Mouse (Mus musculus) neutrophil, adult 5-6 weeks (primary cell): Measurements from ENCODE around the gene Gm10100. TPM values are rescaled to one million over a fixed set of nuclear protein-coding genes. Genes with fewer than 3 reads are reported as not detected.
"Not testable (repeated sequence)": the region's sequence is repeated elsewhere in the genome, so short reads cannot be mapped to it uniquely, and the experiment has no call there.

ENCODE experiments used
- ATAC-seq: fragments of 151-379, 151-347 bp; 2 replicates; pipeline ENCODE4 v1.8.0; 2017; ENCODE audit warnings: mild to moderate bottlenecking, moderate TSS enrichment; ENCODE audit not compliant: insufficient number of reproducible peaks, poor library complexity, low FRiP score, severe bottlenecking; ENCODE audit errors: extremely low read depth
- total RNA-seq: library from RNA; stranded (forward); fragments of 200-1000 nt; gene quantifications from 2 replicates; pipeline ENCODE4 v1.2.3, GENCODE M21; 2017

Gm10100 gene
- total RNA-seq, 1 experiment from 2014 or later: not detected

DNA sequence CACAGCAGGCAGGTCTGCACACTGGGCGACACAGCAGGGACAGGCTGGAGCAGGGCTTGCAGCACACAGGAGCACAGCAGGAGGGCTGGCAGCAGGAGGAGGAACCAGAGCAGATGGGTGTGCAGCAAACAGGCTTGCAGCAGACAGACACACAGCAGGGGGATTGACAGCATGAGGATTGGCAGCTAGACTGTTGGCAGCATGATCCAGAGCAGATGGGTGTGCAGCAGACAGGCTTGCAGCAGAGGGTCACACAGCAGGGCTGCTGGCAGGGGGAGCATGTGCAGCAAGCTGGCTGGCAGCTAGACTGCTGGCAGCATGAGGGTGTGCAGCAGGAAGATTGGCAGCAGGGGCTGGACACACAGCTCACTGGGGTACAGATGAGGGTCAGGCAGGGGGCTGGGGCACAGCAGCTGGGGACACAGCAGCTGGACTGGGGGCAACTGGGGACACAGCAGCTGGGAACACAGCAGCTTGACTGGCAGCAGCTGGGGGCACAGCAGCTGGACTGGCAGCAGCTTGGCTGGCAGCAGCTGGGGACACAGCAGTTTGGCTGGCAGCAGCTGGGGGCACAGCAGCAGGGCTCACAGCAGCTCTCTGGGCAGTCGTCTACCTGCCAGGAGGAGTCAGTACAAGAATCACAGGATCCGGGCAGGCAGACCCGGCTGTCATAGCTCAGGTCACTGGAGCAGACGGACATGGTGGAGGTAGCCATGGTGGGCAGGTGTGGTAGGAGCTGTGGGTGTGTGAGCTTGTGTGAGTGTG is 15.8 kb downstream of the Gm10100 start, which contains the start of gene Gm18596:
TSS of gene Gm18596 (minus strand) at position 715 of the 765 bp plus-strand sequence.
- ATAC-seq: not testable (repeated sequence)

DNA sequence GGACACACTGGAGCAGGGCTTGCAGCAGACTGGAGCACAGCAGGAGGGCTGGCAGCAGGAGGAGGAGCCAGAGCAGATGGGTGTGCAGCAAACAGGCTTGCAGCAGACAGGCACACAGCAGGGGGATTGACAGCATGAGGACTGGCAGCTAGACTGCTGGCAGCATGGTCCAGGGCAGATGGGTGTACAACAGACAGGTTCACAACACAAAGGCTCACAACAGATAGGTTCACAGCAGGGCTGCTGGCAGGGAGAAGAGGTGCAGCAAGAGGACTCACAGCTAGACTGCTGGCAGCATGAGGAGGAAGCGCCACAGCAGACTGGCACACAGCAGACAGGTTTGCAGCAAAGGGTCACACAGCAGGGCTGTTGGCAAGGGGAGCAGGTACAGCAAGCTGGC is 24.4 kb downstream of the Gm10100 start:
- not testable (repeated sequence) for ATAC-seq

DNA sequence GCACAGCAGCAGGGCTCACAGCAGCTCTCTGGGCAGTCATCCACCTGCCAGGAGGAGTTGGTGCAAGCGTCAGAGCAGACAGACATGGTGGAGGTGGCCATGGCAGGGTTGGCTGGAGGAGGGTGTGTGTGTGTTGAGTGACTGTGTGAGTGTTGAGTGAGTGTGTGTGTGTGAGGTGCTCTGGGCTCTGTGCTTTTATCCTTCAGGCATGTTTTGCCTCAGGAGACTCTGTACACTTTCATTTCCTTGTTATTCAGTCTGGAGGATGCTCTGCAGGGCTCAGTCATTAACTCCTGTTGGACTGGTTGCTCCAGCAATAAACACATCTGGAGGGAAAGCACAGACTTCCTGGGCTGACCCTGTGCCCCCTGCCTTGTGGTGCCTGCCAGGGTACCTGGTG is 25.0 kb downstream of the Gm10100 start, which contains the start of gene Gm9736:
TSS of gene Gm9736 (minus strand) at position 101 of the 400 bp plus-strand sequence.
- not testable (repeated sequence) for ATAC-seq

DNA sequence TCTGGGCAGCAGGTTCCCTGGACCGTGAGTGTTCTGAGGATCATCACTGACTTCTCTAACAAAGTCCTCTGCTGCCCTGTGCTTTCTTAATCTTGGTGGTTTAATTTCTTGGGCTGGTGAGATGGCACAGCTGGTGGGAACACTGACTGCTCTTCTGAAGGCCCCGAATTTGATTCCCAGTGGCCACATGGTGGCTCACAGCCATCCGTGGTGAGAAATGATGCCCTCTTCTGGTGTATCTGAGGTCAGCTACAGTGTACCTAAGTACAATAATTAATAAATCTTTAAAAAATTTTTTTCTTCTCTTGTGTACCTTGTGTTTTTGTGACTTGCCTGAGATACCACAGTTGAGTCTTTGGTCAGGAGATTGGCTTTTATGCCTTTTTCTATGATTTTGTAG is 26.0 kb downstream of the Gm10100 start:
- ATAC-seq: not testable (repeated sequence)

DNA sequence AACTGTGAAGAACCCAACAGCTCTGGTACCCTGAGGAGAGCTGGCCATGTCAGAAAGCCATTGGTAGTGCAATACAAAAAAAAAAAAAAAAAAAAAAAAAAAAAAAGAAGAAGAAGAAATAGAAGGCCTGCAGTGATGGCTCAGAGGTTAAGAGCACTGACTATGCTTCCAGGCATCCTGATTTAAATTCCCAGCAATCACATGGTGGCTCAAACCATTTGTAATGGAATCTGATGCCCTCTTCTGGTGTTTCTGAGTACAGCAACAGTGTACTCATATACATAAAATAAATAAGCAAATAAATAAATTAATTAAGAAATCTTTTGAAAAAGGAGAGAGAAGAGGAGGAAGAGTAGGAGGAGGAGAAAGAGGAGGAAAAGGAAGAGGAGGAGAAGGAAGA is 27.2 kb downstream of the Gm10100 start:
- no peak for ATAC-seq

DNA sequence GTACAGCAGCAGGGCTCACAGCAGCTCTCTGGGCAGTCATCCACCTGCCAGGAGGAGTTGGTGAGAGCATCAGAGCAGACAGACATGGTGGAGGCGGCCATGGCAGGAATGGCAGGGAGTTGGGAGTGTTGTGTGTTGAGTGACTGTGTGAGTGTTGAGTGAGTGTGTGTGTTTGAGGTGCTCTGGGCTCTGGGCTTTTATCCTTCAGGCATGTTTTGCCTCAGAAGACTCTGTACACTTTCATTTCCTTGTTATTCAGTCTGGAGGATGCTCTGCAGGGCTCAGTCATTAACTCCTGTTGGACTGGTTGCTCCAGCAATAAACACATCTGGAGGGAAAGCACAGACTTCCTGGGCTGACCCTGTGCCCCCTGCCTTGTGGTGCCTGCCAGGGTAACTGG is 33.3 kb downstream of the Gm10100 start, which contains the start of gene Gm3233:
TSS of gene Gm3233 (minus strand) at position 101 of the 400 bp plus-strand sequence.
- not testable (repeated sequence) for ATAC-seq

DNA sequence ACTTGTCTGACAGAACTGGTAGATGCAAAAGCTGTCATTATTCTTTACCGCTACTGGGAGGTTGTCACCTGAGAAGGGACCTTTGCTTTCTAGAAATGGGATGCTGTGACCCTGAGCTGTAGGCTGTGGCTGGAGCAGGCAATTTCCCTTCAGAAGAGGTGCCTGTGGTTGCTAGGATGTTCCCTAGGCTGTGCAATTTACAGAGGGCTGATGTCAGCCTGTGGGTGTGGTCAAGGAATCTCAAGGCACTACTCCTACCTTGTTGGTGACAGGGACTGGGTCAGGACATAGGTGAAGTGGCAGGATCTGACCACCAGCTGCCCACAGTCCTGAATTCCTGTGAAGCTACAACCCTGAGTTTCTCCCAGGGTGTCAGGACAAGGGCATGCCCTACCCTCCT is 43.4 kb downstream of the Gm10100 start:
- ATAC-seq: no peak

DNA sequence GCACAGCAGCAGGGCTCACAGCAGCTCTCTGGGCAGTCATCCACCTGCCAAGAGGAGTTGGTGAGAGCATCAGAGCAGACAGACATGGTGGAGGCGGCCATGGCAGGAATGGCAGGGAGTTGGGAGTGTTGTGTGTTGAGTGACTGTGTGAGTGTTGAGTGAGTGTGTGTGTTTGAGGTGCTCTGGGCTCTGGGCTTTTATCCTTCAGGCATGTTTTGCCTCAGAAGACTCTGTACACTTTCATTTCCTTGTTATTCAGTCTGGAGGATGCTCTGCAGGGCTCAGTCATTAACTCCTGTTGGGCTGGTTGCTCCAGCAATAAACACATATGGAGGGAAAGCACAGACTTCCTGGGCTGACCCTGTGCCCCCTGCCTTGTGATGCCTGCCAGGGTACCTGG is 44.9 kb downstream of the Gm10100 start, which contains the start of gene Gm3238:
TSS of gene Gm3238 (minus strand) at position 101 of the 400 bp plus-strand sequence.
- not testable (repeated sequence) for ATAC-seq

DNA sequence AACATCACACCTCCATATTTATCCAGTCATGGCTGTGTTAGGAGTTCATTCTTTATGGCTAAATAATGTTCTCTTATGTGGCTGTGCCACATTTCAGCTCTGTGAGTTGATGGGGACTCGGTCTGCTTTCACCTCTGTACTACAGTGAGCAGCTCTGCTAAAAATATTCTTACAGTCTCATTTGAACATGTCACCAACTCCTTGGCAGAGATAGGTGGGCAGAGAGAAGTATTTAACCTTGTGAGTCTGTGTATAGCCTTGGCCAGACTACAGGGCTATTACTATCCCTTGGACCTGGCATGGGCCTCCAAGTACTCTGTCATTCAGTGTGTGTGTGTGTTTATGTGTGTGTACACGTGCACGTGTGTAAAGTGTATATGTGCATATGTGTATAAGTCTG is 45.9 kb downstream of the Gm10100 start:
- not testable (repeated sequence) for ATAC-seq

Other genes with a start within 250 kb of the Gm10100 start
- gene Fam207a, start 210.7 kb upstream of the Gm10100 start, total RNA-seq: 23.3 and 29.5 TPM in 2 replicates
- gene Itgb2, start 196.2 kb upstream of the Gm10100 start, total RNA-seq: 452 and 473 TPM in 2 replicates
- 78.7 and 87.5 TPM in 2 replicates for gene Pttg1ip, start 144.8 kb upstream of the Gm10100 start, total RNA-seq
- 32.6 and 52.2 TPM in 2 replicates for gene Sumo3, start 120.4 kb upstream of the Gm10100 start, total RNA-seq
- not detected in 2 replicates for gene Gm49325, start 120.3 kb upstream of the Gm10100 start, total RNA-seq
- 21.9 and 23.3 TPM in 2 replicates for gene Ube2g2, start 104.2 kb upstream of the Gm10100 start, total RNA-seq
- gene Tspear, start 39.9 kb upstream of the Gm10100 start, total RNA-seq: not detected in 2 replicates
- not detected in 2 replicates for gene Gm19402, start 35.7 kb upstream of the Gm10100 start, total RNA-seq
- gene Gm9508, start 29.3 kb upstream of the Gm10100 start, total RNA-seq: not detected in 2 replicates
- gene Gm10272, start 19.9 kb upstream of the Gm10100 start, total RNA-seq: not detected in 2 replicates
- not detected in 2 replicates for gene Gm10024, start 15.0 kb upstream of the Gm10100 start, total RNA-seq
- not detected in 2 replicates for gene Gm10142, start 10.7 kb upstream of the Gm10100 start, total RNA-seq
- not detected in 2 replicates for gene Krtap12-1, start 5.9 kb upstream of the Gm10100 start, total RNA-seq
- gene Gm18596, start 16.2 kb downstream of the Gm10100 start, total RNA-seq: not detected in 2 replicates
- gene Gm9736, start 24.9 kb downstream of the Gm10100 start, total RNA-seq: not detected in 2 replicates
- gene Gm3233, start 33.2 kb downstream of the Gm10100 start, total RNA-seq: not detected in 2 replicates
- gene Gm3238, start 44.8 kb downstream of the Gm10100 start, total RNA-seq: not detected in 2 replicates
- not detected in 2 replicates for gene Gm7138, start 50.5 kb downstream of the Gm10100 start, total RNA-seq
- not detected in 2 replicates for gene Gm3250, start 56.1 kb downstream of the Gm10100 start, total RNA-seq
- gene Gm7137, start 61.7 kb downstream of the Gm10100 start, total RNA-seq: not detected in 2 replicates
- gene Gm9639, start 68.6 kb downstream of the Gm10100 start, total RNA-seq: not detected in 2 replicates
- not detected in 2 replicates for gene Gm19668, start 72.6 kb downstream of the Gm10100 start, total RNA-seq
- gene Gm9507, start 85.4 kb downstream of the Gm10100 start, total RNA-seq: not detected in 2 replicates
- not detected in 2 replicates for gene Gm2696, start 88.2 kb downstream of the Gm10100 start, total RNA-seq
- not detected in 2 replicates for gene Krtap10-4, start 100.6 kb downstream of the Gm10100 start, total RNA-seq
- not detected in 2 replicates for gene Krtap10-10, start 109.5 kb downstream of the Gm10100 start, total RNA-seq
- gene Gm36176, start 120.3 kb downstream of the Gm10100 start, total RNA-seq: not detected in 2 replicates
- not detected in 2 replicates for gene Gm10318, start 126.4 kb downstream of the Gm10100 start, total RNA-seq
- gene Gm3285, start 135.5 kb downstream of the Gm10100 start, total RNA-seq: not detected in 2 replicates
- 0.12 and 0.23 TPM in 2 replicates for gene Lrrc3, start 176.1 kb downstream of the Gm10100 start, total RNA-seq
- gene Trpm2, start 244.1 kb downstream of the Gm10100 start, total RNA-seq: 216 and 259 TPM in 2 replicates